Mouse (Mus musculus): ENCODE data around the gene Tmem242.

Gene Tmem242

GRCm38 (mm10) chr17:5377151-5377929, 62.7 kb downstream of the Tmem242 start:
- no peak for DNase-seq (ENCODE audit: low read depth, low spot score)

GRCm38 (mm10) chr17:5372951-5373350, 67.1 kb downstream of the Tmem242 start:
- DNase-seq (ENCODE audit: low read depth, low spot score): no peak

GRCm38 (mm10) chr17:5371521-5371920, 68.5 kb downstream of the Tmem242 start:
- DNase-seq (ENCODE audit: low read depth, low spot score): no peak

- DNase-seq (ENCODE audit: low read depth, low spot score): no peak
Measured at GRCm38 (mm10) chr17:5371032-5371431, 69.0 kb downstream of the Tmem242 start.

GRCm38 (mm10) chr17:5365992-5366398, 74.1 kb downstream of the Tmem242 start:
- DNase-seq (ENCODE audit: low read depth, low spot score): peak; percentile 17
